Comparison of ENCODE assay signal across 24 mouse cellular contexts in the genomic region with DNA sequence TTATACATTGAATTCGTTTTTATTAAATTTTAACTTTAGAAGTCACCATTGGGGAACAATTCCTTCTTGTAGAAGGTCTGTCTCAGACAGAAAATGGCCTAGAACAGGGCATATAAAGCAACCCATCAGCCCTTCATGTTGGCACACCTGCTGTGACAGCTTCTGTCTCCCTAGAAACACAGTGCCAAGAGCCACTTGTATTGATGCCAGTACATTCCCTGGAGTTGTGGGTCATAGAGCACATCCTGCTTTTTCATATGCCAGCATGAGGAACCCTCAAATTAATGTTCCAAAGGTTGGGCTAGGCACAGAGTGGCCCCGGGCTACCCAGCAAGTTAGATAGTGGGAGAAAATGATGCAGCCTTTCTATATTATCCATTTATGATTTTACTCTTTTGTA.
A peak's percentile ranks its signal among the peaks of the same experiment; 100 is the strongest.
DNase-seq lines count a peak whose midpoint lies in the region; ATAC-seq and TF ChIP-seq lines count a peak whose summit lies in the region.
"Had no signal": no experiment of that assay in that cellular context is flagged by ENCODE, and none has a peak within 500 bp of the region (broad histone marks: within the 10 kb centered on the region; RNA-seq: fewer than 3 reads in every experiment).

No protein-coding gene starts in this region.

- DNase-seq in hindbrain, postnatal 0 days (ENCODE audit: low spot score), result peak; percentile 77
- peak; percentile 27 for DNase-seq in Muller cell, postnatal 12 days (ENCODE audit: inconsistent ontology term)
- DNase-seq in cerebellum, adult 9-11 months, result peak; percentile 96
- no peak for DNase-seq in kidney, postnatal 36 days
- no peak for DNase-seq in gastrocnemius, postnatal 14 days
- no peak for DNase-seq in limb, embryonic 10.5 days (ENCODE audit: low spot score)
- DNase-seq: B cell, adult 2 months; gastrocnemius, postnatal 10 days; heart, adult 18-20 months; heart, postnatal 36 days; kidney, adult 2 months; kidney, postnatal 10 days; lung, postnatal 4 days; right cerebral cortex, postnatal 25 days had no signal

- no peak overlapping the region for H3K4me2 ChIP-seq in hindbrain, postnatal 0 days (ENCODE audit: low read depth, low read length)
- H3K4me2 ChIP-seq in hindbrain, embryonic 12.5 days (replicated peaks), result no peak overlapping the region
- H3K4me2 ChIP-seq: heart, embryonic 13.5 days; lung, embryonic 15.5 days had no signal

- no peak overlapping the region for H3K9ac ChIP-seq in hindbrain, postnatal 0 days (replicated peaks; ENCODE audit: low read length)
- no peak overlapping the region for H3K9ac ChIP-seq in hindbrain, embryonic 12.5 days
- H3K9ac ChIP-seq: heart, embryonic 13.5 days; liver, embryonic 14.5 days; lung, embryonic 15.5 days had no signal

- H3K27me3 ChIP-seq in hindbrain, postnatal 0 days (ENCODE audit: insufficient read depth, low read length), result no peaks in the 10 kb centered on the region
- H3K27me3 ChIP-seq in hindbrain, embryonic 12.5 days, result no peaks in the 10 kb centered on the region
- H3K27me3 ChIP-seq in limb, embryonic 10.5 days (ENCODE audit: low read depth, poor library complexity, severe bottlenecking), result no peaks in the 10 kb centered on the region
- H3K27me3 ChIP-seq: heart, embryonic 13.5 days; lung, embryonic 15.5 days had no signal

- H3K4me1 ChIP-seq in hindbrain, postnatal 0 days (ENCODE audit: insufficient read depth, low read length), result 0 out of 2 replicates have a peak, but pooled peaks cover 3% of the 10 kb centered on the region
- H3K4me1 ChIP-seq in hindbrain, embryonic 12.5 days, result no peaks in the 10 kb centered on the region
- H3K4me1 ChIP-seq in limb, embryonic 10.5 days, result no peaks in the 10 kb centered on the region
- H3K4me1 ChIP-seq: embryonic facial prominence, embryonic 10.5 days; heart, embryonic 13.5 days; lung, embryonic 15.5 days had no signal

- intact Hi-C loops in gastrocnemius, postnatal 14 days (cut with DNase I; ENCODE audit: low total_unique reads), result no loop called here

- H3K9me3 ChIP-seq in hindbrain, postnatal 0 days (ENCODE audit: low read length), result no peaks in the 10 kb centered on the region
- H3K9me3 ChIP-seq in hindbrain, embryonic 12.5 days (replicated peaks), result no peaks in the 10 kb centered on the region
- H3K9me3 ChIP-seq in limb, embryonic 10.5 days (replicated peaks), result no peaks in the 10 kb centered on the region
- H3K9me3 ChIP-seq: embryonic facial prominence, embryonic 10.5 days; heart, embryonic 13.5 days; lung, embryonic 15.5 days had no signal

- H3K4me3 ChIP-seq in hindbrain, postnatal 0 days (ENCODE audit: low read length), result no peak overlapping the region
- no peak overlapping the region for H3K4me3 ChIP-seq in hindbrain, embryonic 12.5 days
- H3K4me3 ChIP-seq in limb, embryonic 10.5 days, result no peak overlapping the region
- H3K4me3 ChIP-seq: embryonic facial prominence, embryonic 10.5 days; heart, embryonic 13.5 days; layer of hippocampus, adult 2 months; lung, embryonic 15.5 days; myocyte had no signal

- H3K36me3 ChIP-seq in hindbrain, postnatal 0 days (ENCODE audit: insufficient read depth, low read length), result no peaks in the 10 kb centered on the region
- no peaks in the 10 kb centered on the region for H3K36me3 ChIP-seq in hindbrain, embryonic 12.5 days
- H3K36me3 ChIP-seq in limb, embryonic 10.5 days, result no peaks in the 10 kb centered on the region
- H3K36me3 ChIP-seq: embryonic facial prominence, embryonic 10.5 days; heart, embryonic 13.5 days; lung, embryonic 15.5 days had no signal

- 55% methylated on average over 2 of the region's 2 CpGs for WGBS in hindbrain, postnatal 0 days
- 61% methylated on average over 2 of the region's 2 CpGs for WGBS in hindbrain, embryonic 12.5 days
- 65% methylated on average over 2 of the region's 2 CpGs for WGBS in limb, embryonic 10.5 days

- no peak for TF ChIP-seq CTCF in hindbrain, postnatal 0 days (IDR thresholded peaks at IDR 0.05; ENCODE audit: low read depth)

- ATAC-seq in hindbrain, postnatal 0 days, result peak; percentile 82; the same call in 1 of the 2 replicates
- no peak for ATAC-seq in hindbrain, embryonic 12.5 days (ENCODE audit: low FRiP score)
- ATAC-seq in cerebellum, adult (ENCODE audit: insufficient number of reproducible peaks, low FRiP score, low TSS enrichment), result peak; percentile 99
- ATAC-seq: inflammation-experienced regulatory T-cells, adult 6 months had no signal

- no peak overlapping the region for H3K27ac ChIP-seq in hindbrain, postnatal 0 days
- H3K27ac ChIP-seq in hindbrain, embryonic 12.5 days, result no peak overlapping the region
- no peak overlapping the region for H3K27ac ChIP-seq in limb, embryonic 10.5 days
- H3K27ac ChIP-seq: embryonic facial prominence, embryonic 10.5 days; heart, embryonic 13.5 days; layer of hippocampus, adult 2 months; liver, embryonic 14.5 days; lung, embryonic 15.5 days; stomach, postnatal 0 days had no signal

Comparison
In these comparisons a context has a peak if more than half of its experiments do, and no peak if none do; other contexts are left out.
1. DNase-seq: peak in hindbrain, postnatal 0 days (single experiment), Muller cell, postnatal 12 days (single experiment) and cerebellum, adult 9-11 months (single experiment); none in kidney, postnatal 36 days (0 of 2), gastrocnemius, postnatal 14 days (single experiment) and limb, embryonic 10.5 days (single experiment).